Mouse (Mus musculus) ES-Bruce4 (cell line): ENCODE data around the gene Msi2.

Experiments used
- CTCF ChIP-seq: IDR thresholded peaks from one replicate; pipeline ENCODE4 v1.8.1; 2011; ENCODE audit warnings: low read depth, low read length
- POLR2A ChIP-seq: IDR thresholded peaks from one replicate; pipeline ENCODE4 v1.8.1; 2011; ENCODE audit warnings: low read length; ENCODE audit not compliant: insufficient read depth

- TF ChIP-seq POLR2A (no peak), CTCF (no peak)
These were observed 41.0 kb downstream of the Msi2 start for GRCm38 (mm10) chr11:88677350-88677749.
